Mouse (Mus musculus) CD4-positive, CD25-positive, alpha-beta regulatory T cell, adult 4 months (primary cell): Measurements from ENCODE around the gene Rasgrp3. TPM values are rescaled to one million over a fixed set of nuclear protein-coding genes. Genes with fewer than 3 reads are reported as not detected.

Source experiments
- ATAC-seq: one replicate; pipeline ENCODE4 v1.8.0; 2017
- polyA plus RNA-seq, 2 experiments: library from polyadenylated mRNA; unstranded; fragments of 100-300 nt; shearing (Covaris generic); gene quantifications; one replicate each; pipeline ENCODE4 v1.2.1; 2017

The Rasgrp3 gene
- polyA plus RNA-seq, 2 experiments from 2014 or later, result 0.69 to 3.7 TPM

- no peak for ATAC-seq
Observed at GRCm38 (mm10) chr17:75506097-75506675, 70.5 kb downstream of the Rasgrp3 start.

DNA sequence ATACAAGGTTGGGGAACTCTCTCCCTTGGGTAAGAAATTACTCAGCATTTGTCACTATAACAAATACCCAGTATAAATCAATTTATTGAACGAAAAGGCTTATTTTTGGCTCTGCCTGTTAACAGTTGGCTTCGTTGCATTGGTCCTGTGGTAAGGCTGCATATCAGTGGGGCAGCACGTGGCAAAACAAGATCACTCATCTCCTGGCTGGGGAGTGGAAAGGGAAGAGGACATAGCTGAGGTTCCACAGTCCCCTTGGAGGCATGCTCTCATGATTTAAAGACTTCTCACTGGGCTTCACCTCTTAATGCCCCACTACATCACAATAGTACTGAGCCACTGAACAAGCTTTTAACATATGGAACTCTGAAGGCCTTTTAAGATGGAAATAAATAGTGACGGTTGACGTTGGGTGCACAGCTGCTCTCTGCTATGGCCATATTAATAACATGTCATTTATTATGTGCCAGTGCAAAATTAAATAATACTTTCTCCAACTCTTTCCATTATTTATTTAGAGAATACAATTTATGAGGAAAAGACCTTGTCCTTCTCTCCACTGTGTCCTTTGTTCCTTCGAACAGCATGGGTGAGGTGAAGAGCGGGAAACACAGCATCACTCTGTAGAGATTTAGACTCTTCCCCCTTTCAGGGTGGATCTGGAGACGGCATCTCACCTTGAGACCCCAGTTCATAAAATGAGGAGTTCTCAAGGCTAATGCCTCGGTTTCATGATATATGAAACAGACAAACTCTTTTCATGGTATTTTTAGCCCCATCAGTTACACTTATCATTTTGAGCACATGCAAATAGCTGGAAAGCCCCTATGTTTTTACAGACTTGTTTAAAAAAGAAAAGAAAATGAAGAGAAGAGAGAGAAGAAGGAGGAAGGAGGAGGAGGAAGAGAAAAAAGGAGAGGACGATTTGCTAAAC, 71.3 kb downstream of the Rasgrp3 start:
- no peak for ATAC-seq

GRCm38 (mm10) chr17:75509257-75509656, 73.6 kb downstream of the Rasgrp3 start:
- ATAC-seq, result no peak

GRCm38 (mm10) chr17:75516591-75516990, 80.9 kb downstream of the Rasgrp3 start:
- ATAC-seq, result no peak

DNA sequence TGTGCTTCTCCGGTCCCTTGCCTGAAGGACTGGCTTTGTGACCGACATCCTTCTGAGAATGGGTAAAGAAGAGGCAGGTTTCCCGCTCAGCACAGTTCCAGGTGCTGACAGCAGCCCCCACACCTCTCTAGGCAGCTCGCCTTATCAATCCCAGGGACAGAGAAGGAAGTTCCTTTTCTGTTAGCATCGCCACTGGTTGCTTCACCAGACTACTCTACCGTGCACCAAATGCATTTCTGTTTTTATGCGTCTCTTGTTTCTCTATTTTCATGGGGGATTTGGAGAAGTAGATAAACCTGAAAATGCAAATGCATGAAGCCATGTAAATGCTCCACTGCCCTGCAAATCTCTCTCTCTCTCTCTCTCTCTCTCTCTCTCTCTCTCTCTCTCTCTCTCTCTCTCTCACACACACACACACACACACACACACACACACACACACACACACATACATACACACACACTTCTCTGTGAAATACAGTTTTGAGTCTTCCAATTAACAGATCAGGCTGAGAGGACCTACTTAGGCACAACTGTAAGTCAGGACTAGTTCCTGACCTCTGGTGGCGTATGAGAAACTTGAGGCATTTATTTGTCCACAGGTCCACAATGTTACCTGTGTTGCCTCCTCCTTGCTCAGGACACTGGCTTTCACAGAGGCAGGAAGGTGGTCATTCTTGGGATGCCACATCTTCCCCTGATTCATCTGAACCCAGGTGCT, 82.6 kb downstream of the Rasgrp3 start:
- no peak for ATAC-seq

DNA sequence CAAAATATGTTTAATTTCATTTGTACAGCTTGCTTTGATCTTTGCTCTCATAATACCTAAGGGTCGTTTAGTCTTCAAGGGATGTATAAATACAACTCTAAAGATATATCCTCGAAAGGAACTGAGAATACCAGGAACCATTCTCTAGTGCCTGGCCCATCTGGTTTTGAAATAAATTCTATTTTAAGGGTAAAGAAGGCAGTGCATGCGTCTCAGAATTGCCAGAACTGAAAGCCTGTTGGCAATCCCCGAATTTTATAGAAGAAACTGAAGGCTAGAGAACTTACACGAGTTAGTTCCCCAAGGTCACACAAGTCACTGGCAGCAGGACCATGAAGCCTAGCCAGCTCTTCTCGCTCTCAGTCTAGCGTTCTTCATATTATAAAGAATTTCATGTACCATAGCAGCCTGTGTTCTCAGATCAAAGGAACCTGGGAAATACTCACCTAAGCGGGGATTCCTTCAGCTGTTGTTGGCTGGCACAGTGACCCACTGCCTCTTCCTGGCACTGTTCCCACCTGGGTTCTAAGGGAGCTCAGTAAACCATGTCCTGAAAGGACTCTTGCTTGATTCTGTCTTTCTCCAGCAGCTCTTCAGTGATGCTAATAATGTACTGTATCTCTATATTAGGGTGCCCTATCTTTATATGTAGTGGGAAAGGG, 83.7 kb downstream of the Rasgrp3 start:
- no peak for ATAC-seq

GRCm38 (mm10) chr17:75521236-75521842, 85.6 kb downstream of the Rasgrp3 start:
- no peak for ATAC-seq

GRCm38 (mm10) chr17:75522347-75523065, 86.8 kb downstream of the Rasgrp3 start:
- ATAC-seq, result no peak

DNA sequence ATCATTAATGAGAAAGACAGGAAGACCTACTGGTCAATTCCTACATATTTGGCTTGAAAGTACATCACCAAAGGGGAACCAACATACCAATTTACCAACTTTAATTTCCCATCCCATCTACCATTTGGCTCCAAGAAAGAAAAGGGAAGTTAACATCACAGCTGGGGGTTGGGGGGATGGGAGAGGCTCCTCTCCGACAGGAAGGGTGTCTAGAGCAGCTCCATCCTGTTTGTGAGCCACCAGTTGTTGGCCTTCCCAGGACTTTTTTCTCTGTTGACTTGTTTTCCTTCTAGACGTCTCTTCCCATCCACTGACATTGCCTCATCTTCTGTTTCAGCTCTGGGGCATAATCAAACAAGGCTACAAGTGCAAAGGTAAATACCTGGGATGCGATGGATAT, 88.1 kb downstream of the Rasgrp3 start:
- ATAC-seq, result no peak

- ATAC-seq, result no peak
Observed at GRCm38 (mm10) chr17:75526411-75526810, 90.7 kb downstream of the Rasgrp3 start.

- ATAC-seq, result no peak
Observed at GRCm38 (mm10) chr17:75529222-75529935, 93.7 kb downstream of the Rasgrp3 start.

GRCm38 (mm10) chr17:75532469-75532986, 96.8 kb downstream of the Rasgrp3 start:
- ATAC-seq, result no peak

- ATAC-seq, result no peak
Observed at GRCm38 (mm10) chr17:75534314-75535020, 98.8 kb downstream of the Rasgrp3 start.

GRCm38 (mm10) chr17:75535612-75536011, 99.9 kb downstream of the Rasgrp3 start:
- ATAC-seq, result no peak

GRCm38 (mm10) chr17:75536396-75537049, 100.8 kb downstream of the Rasgrp3 start:
- no peak for ATAC-seq

GRCm38 (mm10) chr17:75537050-75537445, 101.4 kb downstream of the Rasgrp3 start:
- ATAC-seq, result no peak

DNA sequence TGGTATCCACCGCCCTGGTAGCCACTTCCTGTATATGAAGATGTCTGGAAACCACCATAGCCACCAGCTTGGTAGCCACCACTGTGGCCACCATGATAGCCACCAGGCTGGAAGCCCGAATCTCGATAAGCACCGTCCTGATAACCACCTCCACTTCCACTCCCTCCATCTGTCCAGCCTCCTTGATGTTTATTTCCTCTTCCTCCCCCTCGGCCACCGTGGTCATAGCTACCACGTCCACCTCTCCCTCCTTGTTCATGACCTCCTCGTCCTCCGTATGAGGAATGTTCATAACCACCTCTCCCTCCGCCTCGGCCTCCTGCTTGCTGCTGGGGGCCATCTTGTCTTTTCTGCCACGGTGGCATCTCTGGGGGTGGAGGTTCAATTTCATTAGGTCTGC, 102.7 kb downstream of the Rasgrp3 start:
- ATAC-seq, result no peak

DNA sequence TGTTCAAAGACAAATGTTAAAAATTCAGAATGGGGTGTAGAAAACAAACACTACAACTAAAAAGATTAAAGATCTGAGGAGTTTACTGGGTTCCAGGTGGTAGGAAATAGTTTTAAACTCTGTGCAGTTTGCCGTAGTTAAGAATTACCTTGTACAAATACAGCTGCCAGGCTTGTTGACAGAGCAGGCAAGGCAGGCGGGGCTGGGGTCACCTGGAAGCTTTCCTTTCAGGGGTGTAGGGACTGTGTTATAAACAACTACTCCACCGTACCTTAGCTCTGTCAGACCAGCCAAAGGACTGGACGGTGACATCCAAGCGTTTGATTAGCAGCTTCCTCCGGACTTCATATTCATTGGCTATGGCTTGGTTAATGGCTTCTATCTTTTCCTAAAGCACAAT, 103.4 kb downstream of the Rasgrp3 start:
- ATAC-seq, result no peak

DNA sequence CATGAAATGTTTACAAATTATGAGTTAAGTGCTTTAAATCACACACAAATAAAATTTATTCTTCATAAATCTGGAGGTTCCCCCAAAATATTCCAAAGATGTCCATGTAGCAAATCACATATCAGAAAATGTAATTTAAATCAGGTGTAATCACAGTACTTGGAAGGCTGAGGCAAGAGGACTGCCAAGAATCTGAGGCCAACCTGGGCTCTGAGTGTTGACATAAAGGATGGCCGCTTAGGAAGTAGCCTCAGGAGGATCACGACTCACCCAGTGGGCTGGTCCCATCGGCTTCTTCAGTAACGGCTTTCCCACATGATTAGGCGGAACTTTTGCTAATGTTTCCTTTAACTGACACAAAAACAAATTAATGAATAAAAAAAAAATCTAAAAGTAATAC, 104.1 kb downstream of the Rasgrp3 start:
- ATAC-seq, result no peak

- no peak for ATAC-seq
Observed at GRCm38 (mm10) chr17:75543434-75543833, 107.7 kb downstream of the Rasgrp3 start.
